Mouse (Mus musculus) intestine, embryonic 16.5 days (tissue): ENCODE data around the gene Fstl5. TPM values are rescaled to one million over a fixed set of nuclear protein-coding genes. Genes with fewer than 3 reads are reported as not detected.
"Not testable (repeated sequence)": the region's sequence is repeated elsewhere in the genome, so short reads cannot be mapped to it uniquely, and the experiment has no call there.

Source experiments
- ATAC-seq: fragments of 200-750 bp; cut with Nextera tagmentation; 2 replicates; pipeline ENCODE4 v1.8.0; 2017; ENCODE audit warnings: moderate TSS enrichment, moderate library complexity
- H3K27ac ChIP-seq: fragments of 300-500 bp; sonication (generic); 2 replicates; pipeline ENCODE4 v1.5.1; 2014; ENCODE audit warnings: mild to moderate bottlenecking, low read length
- H3K27me3 ChIP-seq: fragments of 300-500 bp; sonication (generic); replicated peaks from 2 replicates; pipeline ENCODE4 v1.6.1; 2014; ENCODE audit warnings: low read length, control low read depth, mixed read lengths; ENCODE audit not compliant: control insufficient read depth, insufficient read depth
- H3K36me3 ChIP-seq: fragments of 300-500 bp; sonication (generic); 2 replicates; pipeline ENCODE4 v1.6.1; 2014; ENCODE audit warnings: low read length, control low read depth; ENCODE audit not compliant: control insufficient read depth, insufficient read depth
- H3K4me1 ChIP-seq: fragments of 300-500 bp; sonication (generic); 2 replicates; pipeline ENCODE4 v1.6.1; 2014; ENCODE audit warnings: low read length, control low read depth, mixed read lengths; ENCODE audit not compliant: control insufficient read depth, insufficient read depth
- H3K4me2 ChIP-seq: fragments of 300-500 bp; sonication (generic); 2 replicates; pipeline ENCODE4 v1.6.1; 2014; ENCODE audit warnings: low read depth, low read length, control low read depth
- H3K4me3 ChIP-seq: fragments of 300-500 bp; sonication (generic); 2 replicates; pipeline ENCODE4 v1.5.1; 2014; ENCODE audit warnings: mild to moderate bottlenecking, low read length
- H3K9ac ChIP-seq: fragments of 300-500 bp; sonication (generic); 2 replicates; pipeline ENCODE4 v1.6.1; 2014; ENCODE audit warnings: low read depth, low read length
- H3K9me3 ChIP-seq: fragments of 300-500 bp; sonication (generic); 2 replicates; pipeline ENCODE4 v1.6.1; 2016; ENCODE audit warnings: low read length, control low read depth; ENCODE audit not compliant: control insufficient read depth
- WGBS: fragments of 180-500 bp; shearing (Covaris S2); extraction: QIAGEN DNeasy Blood & Tissue Kit; methylation state at CpG from one replicate; pipeline ENCODE4 v1.1.7; 2014; 5-methylcytosine and 5-hydroxymethylcytosine counted together
- polyA plus RNA-seq: library from polyadenylated mRNA; unstranded; fragments of >200 nt; fragmentation: Nextera tagmentation; extraction: Ambion mirVana; gene quantifications from 2 replicates; pipeline ENCODE4 v1.2.1, GENCODE M21; 2015

The Fstl5 gene
- polyA plus RNA-seq, 1 experiment from 2014 or later, result 2.8 TPM

DNA sequence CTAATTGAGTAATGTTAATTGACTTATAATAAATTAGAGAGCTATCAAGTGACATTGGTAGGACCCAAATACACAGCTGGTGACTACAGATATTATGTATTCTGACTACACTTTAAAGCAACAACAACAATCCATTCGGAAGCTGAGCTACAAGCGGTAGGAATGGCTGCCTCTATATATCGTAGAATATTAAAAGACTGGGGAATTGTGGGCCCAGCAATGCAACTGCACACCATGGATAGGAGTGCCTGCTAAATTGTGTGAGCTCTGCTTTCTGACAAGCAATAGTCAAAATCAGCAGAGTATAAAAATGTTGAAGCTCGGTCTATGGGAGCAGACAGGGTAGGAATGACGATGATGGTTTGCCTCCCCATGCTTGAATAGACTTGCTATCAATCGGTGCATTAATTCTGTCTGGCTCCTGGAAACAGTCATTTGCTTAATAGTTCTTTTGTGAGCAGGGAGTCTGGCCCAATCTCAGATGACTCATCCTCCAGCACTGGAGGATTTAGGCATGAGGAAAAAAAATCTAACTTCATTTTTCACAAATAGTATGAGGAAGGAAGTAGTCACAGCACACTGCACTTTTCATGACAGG is 354.8 kb downstream of the Fstl5 start:
- Histone ChIP-seq H3K36me3 (no peaks in the 10 kb centered on the region), H3K4me3 (no peak overlapping the region), H3K9me3 (no peaks in the 10 kb centered on the region), H3K27me3 (no peaks in the 10 kb centered on the region), H3K27ac (no peak overlapping the region), H3K4me2 (no peak overlapping the region), H3K4me1 (no peaks in the 10 kb centered on the region), H3K9ac (no peak overlapping the region)
- 87% methylated on average over 6 of the region's 6 CpGs for WGBS
- no peak for ATAC-seq

DNA sequence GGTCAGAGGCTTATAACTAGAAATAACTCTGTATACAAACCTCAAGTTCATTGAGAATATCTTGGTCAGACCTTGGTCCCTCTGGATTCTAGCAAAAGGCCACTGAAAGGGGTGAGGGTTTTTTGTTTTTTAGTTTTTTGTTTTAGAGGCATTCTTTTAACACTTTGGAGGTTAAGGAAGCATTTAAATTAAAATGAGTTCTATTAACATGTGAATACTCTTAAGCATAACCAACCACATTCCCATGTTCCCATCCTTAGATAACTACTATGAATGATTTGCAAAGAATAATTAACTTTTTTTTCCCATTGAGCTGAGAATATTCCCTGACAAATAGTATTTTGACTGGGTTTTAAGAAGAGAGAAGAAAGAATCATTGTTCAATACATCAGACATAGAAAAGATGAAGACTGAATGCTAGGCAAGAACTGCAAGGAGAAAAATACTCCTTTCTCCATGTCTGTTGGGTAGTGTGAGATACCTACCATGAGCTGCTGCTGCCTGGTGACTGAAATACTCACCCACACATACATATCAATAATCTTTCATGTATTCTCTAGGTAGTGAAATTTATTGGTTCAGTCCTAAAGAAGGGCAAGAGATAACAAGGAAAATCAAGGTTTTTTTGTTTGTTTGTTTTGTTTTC is 393.3 kb downstream of the Fstl5 start:
- ATAC-seq, result no peak
- Histone ChIP-seq H3K9ac (no peak overlapping the region), H3K4me1 (no peaks in the 10 kb centered on the region), H3K27me3 (no peaks in the 10 kb centered on the region), H3K9me3 (no peaks in the 10 kb centered on the region), H3K4me3 (no peak overlapping the region), H3K4me2 (no peak overlapping the region), H3K36me3 (no peaks in the 10 kb centered on the region), H3K27ac (no peak overlapping the region)

DNA sequence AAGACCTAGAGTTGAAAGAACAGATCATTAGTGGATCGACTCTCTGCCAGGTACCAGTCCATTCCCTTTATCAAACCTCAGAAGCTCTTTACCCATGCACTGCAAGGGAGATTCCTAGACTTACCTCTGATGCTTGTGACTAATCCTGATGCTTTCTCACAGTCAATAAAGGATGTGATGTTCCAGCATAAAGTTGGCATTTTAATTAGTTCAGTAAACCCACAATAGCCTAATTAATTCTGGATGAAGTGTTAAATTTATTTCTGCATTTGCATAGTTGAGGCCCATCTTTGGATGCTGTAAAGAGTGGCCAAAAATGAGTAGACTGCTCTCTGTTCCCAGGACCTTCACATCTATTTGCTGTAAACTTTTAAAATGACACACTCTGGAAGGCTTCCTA is 394.1 kb downstream of the Fstl5 start:
- no peak overlapping the region for H3K27ac ChIP-seq
- ATAC-seq, result no peak
- WGBS, result 72% methylated on average over 1 of the region's 1 CpGs
- no peaks in the 10 kb centered on the region for H3K27me3 ChIP-seq
- no peaks in the 10 kb centered on the region for H3K9me3 ChIP-seq
- no peak overlapping the region for H3K9ac ChIP-seq
- no peaks in the 10 kb centered on the region for H3K36me3 ChIP-seq
- H3K4me3 ChIP-seq, result no peak overlapping the region
- no peak overlapping the region for H3K4me2 ChIP-seq
- H3K4me1 ChIP-seq, result no peaks in the 10 kb centered on the region

- H3K9me3 ChIP-seq, H3K4me2 ChIP-seq, H3K27me3 ChIP-seq, H3K4me3 ChIP-seq, H3K4me1 ChIP-seq, H3K36me3 ChIP-seq, H3K27ac ChIP-seq, H3K9ac ChIP-seq, ATAC-seq: not testable (repeated sequence)
- 53% methylated on average over 3 of the region's 3 CpGs for WGBS
Observed at GRCm38 (mm10) chr3:76507891-76508290, 433.8 kb downstream of the Fstl5 start.

DNA sequence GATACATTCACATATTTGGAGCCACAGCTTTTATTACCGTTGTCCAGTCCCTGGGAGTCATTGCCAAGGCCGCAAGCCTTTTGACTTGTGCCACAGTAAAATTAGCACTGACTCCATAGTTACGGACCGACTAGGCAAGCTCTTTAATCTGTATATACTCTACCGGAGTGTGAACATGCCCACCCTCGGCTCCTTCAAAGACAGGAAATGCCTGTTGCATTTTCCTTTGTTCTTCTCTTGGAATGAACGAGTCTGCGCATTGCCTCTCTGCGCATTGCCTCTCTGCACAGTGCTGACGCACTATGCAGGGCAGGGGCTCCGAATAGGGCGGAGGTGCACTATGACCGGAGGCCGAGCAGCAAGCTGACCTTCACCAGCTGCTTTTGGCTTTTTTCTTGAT is 434.7 kb downstream of the Fstl5 start:
- Histone ChIP-seq H3K4me3 (no peak overlapping the region), H3K36me3 (no peaks in the 10 kb centered on the region), H3K9me3 (no peaks in the 10 kb centered on the region), H3K27ac (no peak overlapping the region), H3K27me3 (no peaks in the 10 kb centered on the region), H3K4me1 (no peaks in the 10 kb centered on the region), H3K9ac (no peak overlapping the region), H3K4me2 (no peak overlapping the region)
- 93% methylated on average over 14 of the region's 14 CpGs for WGBS
- ATAC-seq, result no peak

- no peak for ATAC-seq
- H3K4me2 ChIP-seq, result no peak overlapping the region
- no peak overlapping the region for H3K27ac ChIP-seq
- H3K27me3 ChIP-seq, result no peaks in the 10 kb centered on the region
- no peak overlapping the region for H3K9ac ChIP-seq
- no peaks in the 10 kb centered on the region for H3K9me3 ChIP-seq
- no peak overlapping the region for H3K4me3 ChIP-seq
- H3K4me1 ChIP-seq, result no peaks in the 10 kb centered on the region
- H3K36me3 ChIP-seq, result no peaks in the 10 kb centered on the region
Observed at GRCm38 (mm10) chr3:76567346-76567745, 493.3 kb downstream of the Fstl5 start.

DNA sequence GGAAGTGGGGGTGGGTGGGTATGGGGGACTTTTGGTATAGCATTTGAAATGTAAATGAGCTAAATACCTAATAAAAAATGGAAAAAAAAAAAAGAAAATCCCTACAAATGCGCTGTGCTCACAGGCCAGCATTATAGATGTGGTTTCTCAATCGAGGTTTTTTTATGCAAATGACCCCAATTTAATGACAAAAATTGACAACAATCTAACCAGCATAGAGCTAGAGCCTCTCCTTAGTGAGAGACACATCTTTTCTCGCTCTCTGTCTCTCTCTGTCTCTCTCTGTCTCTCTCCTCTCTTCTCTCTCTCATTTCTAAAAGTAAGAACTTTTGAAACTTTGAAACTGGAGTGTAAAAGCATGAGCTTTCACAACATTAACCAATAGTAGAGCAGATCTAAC is 498.4 kb downstream of the Fstl5 start:
- H3K4me3 ChIP-seq, result no peak overlapping the region
- no peaks in the 10 kb centered on the region for H3K27me3 ChIP-seq
- no peak overlapping the region for H3K27ac ChIP-seq
- H3K36me3 ChIP-seq, result no peaks in the 10 kb centered on the region
- no peaks in the 10 kb centered on the region for H3K9me3 ChIP-seq
- H3K9ac ChIP-seq, result no peak overlapping the region
- 67% methylated on average over 3 of the region's 3 CpGs for WGBS
- H3K4me2 ChIP-seq, result no peak overlapping the region
- no peaks in the 10 kb centered on the region for H3K4me1 ChIP-seq
- ATAC-seq, result no peak

- Histone ChIP-seq H3K36me3 (no peaks in the 10 kb centered on the region), H3K4me1 (no peaks in the 10 kb centered on the region), H3K9ac (no peak overlapping the region), H3K4me2 (no peak overlapping the region), H3K27me3 (no peaks in the 10 kb centered on the region), H3K4me3 (no peak overlapping the region), H3K9me3 (no peaks in the 10 kb centered on the region), H3K27ac (no peak overlapping the region)
- ATAC-seq, result no peak
- 66% methylated on average over 3 of the region's 3 CpGs for WGBS
Observed at GRCm38 (mm10) chr3:76572920-76573541, 499.0 kb downstream of the Fstl5 start.

DNA sequence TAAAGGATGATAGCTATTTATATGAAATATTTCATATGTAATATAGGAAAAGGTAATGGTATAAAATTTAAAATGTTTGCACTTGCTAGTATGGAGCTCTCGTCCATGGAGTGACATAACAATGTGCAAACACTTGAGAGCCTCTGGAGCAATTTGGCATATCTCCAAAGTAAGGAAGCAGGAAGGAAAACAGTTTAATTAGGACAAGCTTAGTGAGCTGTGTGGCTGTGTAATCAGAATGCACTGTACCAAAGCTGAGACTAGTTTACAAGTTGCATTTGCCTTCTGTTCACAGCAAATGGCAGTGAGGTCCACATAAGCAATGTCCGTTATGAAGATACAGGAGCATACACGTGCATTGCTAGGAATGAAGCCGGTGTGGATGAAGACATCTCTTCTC is 519.1 kb downstream of the Fstl5 start:
- Histone ChIP-seq H3K9ac (no peak overlapping the region), H3K4me2 (no peak overlapping the region), H3K4me3 (no peak overlapping the region), H3K9me3 (no peaks in the 10 kb centered on the region), H3K4me1 (no peaks in the 10 kb centered on the region), H3K27ac (no peak overlapping the region), H3K36me3 (no peaks in the 10 kb centered on the region), H3K27me3 (no peaks in the 10 kb centered on the region)
- WGBS, result 62% methylated on average over 4 of the region's 4 CpGs
- no peak for ATAC-seq
